Mouse (Mus musculus): ENCODE results near the gene Ago3. TPM values are rescaled to one million over a fixed set of nuclear protein-coding genes. Genes with fewer than 3 reads are reported as not detected.

Ago3 gene
- polyA plus RNA-seq, 1 experiment = 11.5 TPM

- no peak for DNase-seq (ENCODE audit: extremely low spot score in 1 of 2, low spot score in 1 of 2)
Observed at GRCm38 (mm10) chr4:126281706-126282105, 147.7 kb downstream of the Ago3 start.

Other genes starting within 250 kb of the Ago3 start
- gene Thrap3, start 226.8 kb downstream of the Ago3 start, polyA plus RNA-seq (2012; rRNA removed) = 95.8 and 103 TPM in 2 replicates
- 201 and 206 TPM in 2 replicates for gene Map7d1, start 173.2 kb downstream of the Ago3 start, polyA plus RNA-seq (2012; rRNA removed)
- gene Trappc3, start 167.2 kb downstream of the Ago3 start, polyA plus RNA-seq (2012; rRNA removed) = 110 and 111 TPM in 2 replicates
- 0.38 and 0.50 TPM in 2 replicates for gene Col8a2, start 142.8 kb downstream of the Ago3 start, polyA plus RNA-seq (2012; rRNA removed)
- gene Adprhl2, start 107.9 kb downstream of the Ago3 start, polyA plus RNA-seq (2012; rRNA removed) = 41.7 and 41.8 TPM in 2 replicates
- gene Tekt2, start 103.9 kb downstream of the Ago3 start, polyA plus RNA-seq (2012; rRNA removed) = 5.5 and 6.7 TPM in 2 replicates
- gene Ago1, start 39.0 kb upstream of the Ago3 start, polyA plus RNA-seq (2012; rRNA removed) = 32.0 and 35.6 TPM in 2 replicates
- gene Ago4, start 103.9 kb upstream of the Ago3 start, polyA plus RNA-seq (2012; rRNA removed) = 6.4 and 6.8 TPM in 2 replicates
- gene Clspn, start 127.4 kb upstream of the Ago3 start, polyA plus RNA-seq (2012; rRNA removed) = 0.50 and 1.2 TPM in 2 replicates
- 50.9 and 53.0 TPM in 2 replicates for gene 5730409E04Rik, start 180.3 kb upstream of the Ago3 start, polyA plus RNA-seq (2012; rRNA removed)
- 171 and 176 TPM in 2 replicates for gene Psmb2, start 248.1 kb upstream of the Ago3 start, polyA plus RNA-seq (2012; rRNA removed)

Measured in frontal cortex, adult 2 months (tissue).